Mouse (Mus musculus) C2C12 (cell line): ENCODE data around the gene Rassf10.

Experiments used
- CEBPB ChIP-seq: IDR thresholded peaks from one replicate; pipeline ENCODE4 v1.6.1; 2011; ENCODE audit warnings: low read depth, mild to moderate bottlenecking, control low read depth, moderate library complexity
- CTCF ChIP-seq: IDR thresholded peaks from one replicate; pipeline ENCODE4 v1.5.1; 2011; ENCODE audit not compliant: control insufficient read depth, insufficient read depth, insufficient read length
- FOSL1 ChIP-seq: IDR thresholded peaks from one replicate; pipeline ENCODE4 v1.8.0; 2011; ENCODE audit warnings: mild to moderate bottlenecking, low read length; ENCODE audit not compliant: poor library complexity, insufficient read depth, severe bottlenecking
- MAX ChIP-seq: IDR thresholded peaks from one replicate; pipeline ENCODE4 v1.6.1; 2011; ENCODE audit warnings: mild to moderate bottlenecking, control low read depth
- MYOD1 ChIP-seq: IDR thresholded peaks from one replicate; pipeline ENCODE4 v1.6.1; 2011; ENCODE audit warnings: low read depth; ENCODE audit not compliant: control insufficient read depth, insufficient read length
- MYOG ChIP-seq: IDR thresholded peaks from one replicate; pipeline ENCODE4 v1.6.1; 2011; ENCODE audit not compliant: control insufficient read depth, insufficient read length; ENCODE audit errors: extremely low read depth
- USF1 ChIP-seq: IDR thresholded peaks from one replicate; pipeline ENCODE4 v1.6.1; 2011; ENCODE audit warnings: low read depth, mild to moderate bottlenecking, control low read depth, moderate library complexity

- TF ChIP-seq CTCF (no peak), CEBPB (no peak), MAX (no peak), MYOD1 (no peak), MYOG (no peak), USF1 (no peak), FOSL1 (no peak)
These were observed 7.1 kb upstream of the Rassf10 start for GRCm38 (mm10) chr7:112946706-112947105.
